Mouse (Mus musculus) CH12.LX (cell line): ENCODE measurements around the gene Wdr24.

Experiments used
- CTCF ChIP-seq, 2 experiments: IDR thresholded peaks in 1 of 2; conservative IDR thresholded peaks in 1 of 2; 2 replicates each; pipeline ENCODE4 v1.5.1; 2011 to 2012; ENCODE audit warnings: low read depth in 2 of 2, low read length in 2 of 2, improper control_type of control experiment in 1 of 2, inconsistent platforms in 1 of 2, mild to moderate bottlenecking in 1 of 2, moderate library complexity in 1 of 2
- E2F4 ChIP-seq: IDR thresholded peaks from 2 replicates; pipeline ENCODE4 v1.6.1; 2011; ENCODE audit warnings: low read depth, low read length, improper control_type of control experiment; ENCODE audit not compliant: insufficient replicate concordance
- ELF1 ChIP-seq: IDR thresholded peaks from 2 replicates; pipeline ENCODE4 v1.6.1; 2014; ENCODE audit warnings: low read depth, mild to moderate bottlenecking, inconsistent platforms, low read length, improper control_type of control experiment
- EP300 ChIP-seq: IDR thresholded peaks from 2 replicates; pipeline ENCODE4 v1.6.1; 2011; ENCODE audit warnings: low read length, improper control_type of control experiment
- MAFK ChIP-seq: IDR thresholded peaks from 2 replicates; pipeline ENCODE4 v1.6.1; 2011; ENCODE audit warnings: low read length, improper control_type of control experiment; ENCODE audit not compliant: insufficient replicate concordance
- MAZ ChIP-seq: IDR thresholded peaks from 2 replicates; pipeline ENCODE4 v1.6.1; 2012; ENCODE audit warnings: low read depth, mild to moderate bottlenecking, inconsistent platforms, low read length, improper control_type of control experiment, moderate library complexity
- POLR2A ChIP-seq: IDR thresholded peaks from 2 replicates; pipeline ENCODE4 v1.6.1; 2011; ENCODE audit warnings: low read depth, mild to moderate bottlenecking, improper control_type of control experiment, low read length
- SMC3 ChIP-seq: IDR thresholded peaks from 2 replicates; pipeline ENCODE4 v1.6.1; 2011; ENCODE audit warnings: low read depth, low read length, improper control_type of control experiment
- USF1 ChIP-seq: IDR thresholded peaks from 2 replicates; pipeline ENCODE4 v1.6.1; 2014; ENCODE audit warnings: low read depth, mild to moderate bottlenecking, inconsistent platforms, low read length, improper control_type of control experiment
- ZNF384 ChIP-seq: IDR thresholded peaks from 2 replicates; pipeline ENCODE4 v1.6.1; 2012; ENCODE audit warnings: low read depth, low read length, improper control_type of control experiment, inconsistent platforms

- TF ChIP-seq ELF1 = peak; percentile 62
- peak in 1 of 2 experiments; percentile 20; a peak in 1 of 4 replicates for TF ChIP-seq CTCF (conservative IDR thresholded peaks at IDR 0.05 in 1 of 2, IDR thresholded peaks at IDR 0.05 in 1 of 2; ENCODE audit: low read depth in 2 of 2, low read length in 2 of 2)
- peak; percentile 88 for TF ChIP-seq POLR2A
- no peak for TF ChIP-seq E2F4
- TF ChIP-seq ZNF384 = no peak
- TF ChIP-seq MAZ = no peak
- no peak for TF ChIP-seq USF1
- TF ChIP-seq SMC3 = no peak
- TF ChIP-seq MAFK = no peak
- TF ChIP-seq EP300 = no peak
Measured at GRCm38 (mm10) chr17:25875171-25876136, 52.0 kb downstream of the Wdr24 start.
